Mouse (Mus musculus): ENCODE measurements at regions not wholly inside any gene's neighbourhood (a gene's known extent, or its start where the extent isn't known, plus 50 kb on each side); places are given as distances from the start of the nearest gene placed in this dataset.

GRCm38 (mm10) chr9:72166084-72166483, 54.4 kb upstream of the Tcf12 start:
- 65% methylated on average over 5 of the region's 5 CpGs for WGBS (ENCODE audit: insufficient replicate concordance)
- H3K9me3 ChIP-seq (replicated peaks) = no peaks in the 10 kb centered on the region
- no peak overlapping the region for H3K9ac ChIP-seq
- H3K27me3 ChIP-seq (replicated peaks) = no peaks in the 10 kb centered on the region
- no peak overlapping the region for H3K27ac ChIP-seq
- peaks cover 13% of the 10 kb centered on the region for H3K4me1 ChIP-seq
- H3K4me2 ChIP-seq = no peak overlapping the region
- no peak for ATAC-seq
- no peak overlapping the region for H3K4me3 ChIP-seq
- no peaks in the 10 kb centered on the region for H3K36me3 ChIP-seq

DNA sequence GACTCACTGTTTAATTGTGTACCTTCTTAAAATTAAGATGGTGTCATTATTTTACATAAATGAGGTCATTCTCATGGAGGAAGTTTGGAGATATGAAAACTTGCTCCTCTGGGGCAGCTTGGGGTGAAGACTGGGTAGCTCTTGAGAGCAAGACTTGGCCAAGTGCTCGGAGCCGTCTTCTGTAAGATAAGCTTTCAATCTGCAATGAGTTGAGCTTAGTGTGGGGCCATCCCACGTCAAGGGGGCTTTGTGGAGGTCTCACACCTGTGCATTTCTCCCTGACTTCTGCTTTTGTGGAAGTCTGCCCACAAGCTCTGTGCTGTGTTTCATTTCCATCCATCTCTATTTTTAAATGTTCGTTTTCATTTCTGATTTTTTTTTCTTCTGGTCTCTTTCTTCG, 54.9 kb upstream of the Tcf12 start:
- Histone ChIP-seq H3K9me3 (replicated peaks) (no peaks in the 10 kb centered on the region), H3K27me3 (replicated peaks) (no peaks in the 10 kb centered on the region), H3K4me3 (no peak overlapping the region), H3K27ac (no peak overlapping the region), H3K4me2 (no peak overlapping the region), H3K9ac (no peak overlapping the region), H3K36me3 (no peaks in the 10 kb centered on the region), H3K4me1 (peaks cover 13% of the 10 kb centered on the region)
- ATAC-seq = no peak
- 38% methylated on average over 5 of the region's 5 CpGs for WGBS (ENCODE audit: insufficient replicate concordance)

DNA sequence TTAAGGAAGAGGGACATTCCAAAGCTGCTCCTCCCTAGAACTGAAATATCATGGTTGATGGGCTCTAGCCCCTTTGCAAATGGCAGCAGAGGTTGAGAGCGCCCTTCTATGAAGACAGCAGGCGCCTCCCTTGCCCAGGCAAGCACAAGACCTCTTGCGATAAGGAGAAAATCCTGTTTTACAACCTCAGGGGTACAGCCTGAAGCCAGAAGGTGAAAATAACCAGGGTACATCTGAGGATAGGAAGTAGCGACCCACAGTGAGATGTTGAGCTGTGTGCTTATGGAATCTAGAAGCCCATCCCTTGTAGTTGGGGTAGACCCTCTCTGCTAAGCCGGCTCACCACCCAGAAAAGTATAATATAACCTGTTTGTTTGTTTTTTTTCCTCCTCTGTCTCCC, 57.6 kb upstream of the Tcf12 start:
- Histone ChIP-seq H3K27me3 (replicated peaks) (no peaks in the 10 kb centered on the region), H3K27ac (no peak overlapping the region), H3K9me3 (replicated peaks) (no peaks in the 10 kb centered on the region), H3K4me2 (peak overlapping the region; percentile 71), H3K4me3 (peak overlapping the region; percentile 49), H3K4me1 (peaks cover 13% of the 10 kb centered on the region), H3K36me3 (no peaks in the 10 kb centered on the region), H3K9ac (peak overlapping the region; percentile 60; the same call in 1 of the 2 replicates)
- WGBS (ENCODE audit: insufficient replicate concordance) = 60% methylated on average over 5 of the region's 5 CpGs
- ATAC-seq = no peak

DNA sequence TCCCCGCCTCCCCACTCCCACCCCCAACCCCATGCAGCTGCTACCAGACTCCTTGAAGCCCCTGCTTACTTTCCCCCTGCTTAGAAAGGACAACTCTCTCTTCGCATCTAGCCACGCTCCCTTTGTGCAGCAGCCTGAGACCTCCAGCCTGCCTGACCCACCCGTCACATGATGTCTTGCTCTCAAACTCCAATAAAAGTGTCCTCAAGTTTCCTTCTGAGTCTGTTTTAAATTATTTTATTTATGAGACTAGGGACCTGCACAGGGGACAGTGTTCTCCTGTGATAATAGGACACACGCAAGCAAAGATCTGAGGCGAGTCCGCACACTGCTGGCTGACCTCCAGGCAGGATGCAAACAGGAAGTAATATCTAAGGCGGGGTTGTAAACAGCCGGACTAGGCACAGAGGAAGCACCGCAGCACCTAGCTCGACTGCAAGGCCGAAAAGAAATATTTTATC, 58.1 kb upstream of the Tcf12 start:
- Histone ChIP-seq H3K4me3 (peak overlapping the region; percentile 49), H3K36me3 (no peaks in the 10 kb centered on the region), H3K9me3 (replicated peaks) (no peaks in the 10 kb centered on the region), H3K9ac (peak overlapping the region; percentile 60), H3K27ac (no peak overlapping the region), H3K4me1 (peaks cover 13% of the 10 kb centered on the region), H3K4me2 (peak overlapping the region; percentile 71), H3K27me3 (replicated peaks) (no peaks in the 10 kb centered on the region)
- WGBS (ENCODE audit: insufficient replicate concordance) = 6% methylated on average over 12 of the region's 12 CpGs
- peak; percentile 78 for ATAC-seq

DNA sequence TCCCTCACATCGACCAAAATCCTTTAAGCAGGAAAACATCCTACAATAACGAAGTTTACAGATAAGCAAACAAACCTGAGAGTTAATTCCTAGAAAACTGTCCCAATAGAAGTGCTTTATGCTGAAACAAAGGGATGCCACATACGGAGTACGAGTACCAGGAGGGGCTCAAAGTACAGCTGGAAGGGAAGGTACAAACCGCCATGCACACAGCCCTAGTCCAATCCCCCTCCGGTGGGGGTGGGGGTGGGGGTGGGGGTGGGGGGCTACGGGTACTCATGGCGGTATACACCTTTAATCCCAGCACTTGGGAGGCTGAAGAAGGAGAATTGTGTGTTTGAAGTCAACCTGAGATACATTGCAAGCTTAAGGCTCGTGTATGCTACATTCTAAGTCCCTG, 58.6 kb upstream of the Tcf12 start:
- Histone ChIP-seq H3K27me3 (replicated peaks) (no peaks in the 10 kb centered on the region), H3K4me1 (peaks cover 13% of the 10 kb centered on the region), H3K9me3 (replicated peaks) (no peaks in the 10 kb centered on the region), H3K27ac (no peak overlapping the region), H3K9ac (peak overlapping the region; percentile 60), H3K4me3 (peak overlapping the region; percentile 49), H3K4me2 (peak overlapping the region; percentile 71), H3K36me3 (no peaks in the 10 kb centered on the region)
- ATAC-seq = no peak
- 15% methylated on average over 9 of the region's 9 CpGs for WGBS (ENCODE audit: insufficient replicate concordance)

DNA sequence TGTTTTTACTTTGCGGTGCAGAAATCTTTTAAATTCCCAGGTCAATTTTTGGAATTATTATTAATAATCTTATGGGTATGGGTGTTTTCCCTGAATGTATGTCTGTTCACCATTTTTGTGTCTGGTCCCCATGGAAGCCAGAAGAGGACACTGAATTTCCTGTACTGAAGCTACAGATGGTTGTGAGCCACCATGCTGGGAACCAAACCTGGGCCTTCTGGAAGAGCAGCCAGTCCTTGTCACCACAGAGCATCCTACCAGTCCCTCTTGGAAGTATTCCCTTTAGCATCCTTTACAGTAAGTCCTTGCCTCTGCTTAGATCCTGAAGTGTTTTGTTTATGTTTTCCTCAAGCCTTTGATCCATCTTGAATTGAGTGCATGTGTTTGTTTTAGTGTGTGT, 60.7 kb upstream of the Tcf12 start:
- H3K4me1 ChIP-seq = peaks cover 13% of the 10 kb centered on the region
- no peak overlapping the region for H3K4me2 ChIP-seq
- H3K27ac ChIP-seq = no peak overlapping the region
- 90% methylated on average over 1 of the region's 1 CpGs for WGBS (ENCODE audit: insufficient replicate concordance)
- no peaks in the 10 kb centered on the region for H3K9me3 ChIP-seq (replicated peaks)
- H3K27me3 ChIP-seq (replicated peaks) = no peaks in the 10 kb centered on the region
- H3K4me3 ChIP-seq = no peak overlapping the region
- H3K36me3 ChIP-seq = no peaks in the 10 kb centered on the region
- ATAC-seq = no peak
- H3K9ac ChIP-seq = no peak overlapping the region

GRCm38 (mm10) chr9:72180972-72181371, 69.3 kb upstream of the Tcf12 start:
- H3K4me3 ChIP-seq = no peak overlapping the region
- no peaks in the 10 kb centered on the region for H3K36me3 ChIP-seq
- H3K9ac ChIP-seq = no peak overlapping the region
- no peaks in the 10 kb centered on the region for H3K4me1 ChIP-seq
- H3K4me2 ChIP-seq = no peak overlapping the region
- H3K27me3 ChIP-seq (replicated peaks) = no peaks in the 10 kb centered on the region
- ATAC-seq = no peak
- H3K27ac ChIP-seq = no peak overlapping the region
- WGBS (ENCODE audit: insufficient replicate concordance) = 65% methylated on average over 6 of the region's 6 CpGs
- H3K9me3 ChIP-seq (replicated peaks) = no peaks in the 10 kb centered on the region

GRCm38 (mm10) chr9:72183336-72183735, 71.7 kb upstream of the Tcf12 start:
- H3K4me1 ChIP-seq = no peaks in the 10 kb centered on the region
- no peak overlapping the region for H3K4me3 ChIP-seq
- H3K27me3 ChIP-seq (replicated peaks) = no peaks in the 10 kb centered on the region
- no peak overlapping the region for H3K27ac ChIP-seq
- no peak overlapping the region for H3K4me2 ChIP-seq
- no peak for ATAC-seq
- no peaks in the 10 kb centered on the region for H3K9me3 ChIP-seq (replicated peaks)
- H3K36me3 ChIP-seq = no peaks in the 10 kb centered on the region
- H3K9ac ChIP-seq = no peak overlapping the region
- WGBS (ENCODE audit: insufficient replicate concordance) = 77% methylated on average over 10 of the region's 10 CpGs

- Histone ChIP-seq H3K36me3 (no peaks in the 10 kb centered on the region), H3K27ac (no peak overlapping the region), H3K9me3 (replicated peaks) (no peaks in the 10 kb centered on the region), H3K4me1 (no peaks in the 10 kb centered on the region), H3K4me3 (no peak overlapping the region), H3K4me2 (no peak overlapping the region), H3K9ac (no peak overlapping the region), H3K27me3 (replicated peaks) (no peaks in the 10 kb centered on the region)
- 70% methylated on average over 10 of the region's 10 CpGs for WGBS (ENCODE audit: insufficient replicate concordance)
- ATAC-seq = no peak
Measured at GRCm38 (mm10) chr9:72183925-72184324, 72.3 kb upstream of the Tcf12 start.

DNA sequence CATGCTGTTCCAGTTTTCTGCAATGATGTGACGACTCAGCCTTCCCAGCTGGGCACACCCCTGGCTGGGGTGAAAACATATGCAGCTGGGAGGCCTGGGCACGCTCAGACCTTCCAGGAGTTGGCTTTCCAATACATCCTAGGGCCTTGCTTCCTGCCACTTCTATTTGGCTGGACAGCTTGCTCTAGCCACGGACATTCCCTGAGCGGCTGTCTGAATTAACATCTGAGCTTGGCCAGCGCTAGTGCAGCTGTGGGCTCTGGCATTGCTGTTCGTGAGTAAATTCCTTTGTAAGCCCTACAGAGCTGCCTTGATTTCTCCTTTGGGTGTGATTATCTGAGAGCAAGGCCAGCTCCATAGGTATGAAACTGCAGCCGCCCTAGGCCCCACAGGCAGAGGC, 78.2 kb upstream of the Tcf12 start:
- Histone ChIP-seq H3K4me1 (no peaks in the 10 kb centered on the region), H3K36me3 (no peaks in the 10 kb centered on the region), H3K9ac (no peak overlapping the region), H3K27me3 (replicated peaks) (no peaks in the 10 kb centered on the region), H3K27ac (no peak overlapping the region), H3K4me3 (no peak overlapping the region), H3K9me3 (replicated peaks) (no peaks in the 10 kb centered on the region), H3K4me2 (no peak overlapping the region)
- no peak for ATAC-seq
- 76% methylated on average over 7 of the region's 7 CpGs for WGBS (ENCODE audit: insufficient replicate concordance)

- H3K4me3 ChIP-seq = no peak overlapping the region
- 69% methylated on average over 4 of the region's 4 CpGs for WGBS (ENCODE audit: insufficient replicate concordance)
- H3K9ac ChIP-seq = no peak overlapping the region
- H3K9me3 ChIP-seq (replicated peaks) = no peaks in the 10 kb centered on the region
- ATAC-seq = no peak
- no peak overlapping the region for H3K4me2 ChIP-seq
- no peak overlapping the region for H3K27ac ChIP-seq
- no peaks in the 10 kb centered on the region for H3K36me3 ChIP-seq
- no peaks in the 10 kb centered on the region for H3K27me3 ChIP-seq (replicated peaks)
- H3K4me1 ChIP-seq = no peaks in the 10 kb centered on the region
Measured at GRCm38 (mm10) chr9:72190631-72191030, 79.0 kb upstream of the Tcf12 start.

GRCm38 (mm10) chr9:72191091-72191490, 79.4 kb upstream of the Tcf12 start:
- Histone ChIP-seq H3K4me1 (no peaks in the 10 kb centered on the region), H3K36me3 (no peaks in the 10 kb centered on the region), H3K4me2 (no peak overlapping the region), H3K27me3 (replicated peaks) (no peaks in the 10 kb centered on the region), H3K4me3 (no peak overlapping the region), H3K27ac (no peak overlapping the region), H3K9ac (no peak overlapping the region), H3K9me3 (replicated peaks) (no peaks in the 10 kb centered on the region)
- 76% methylated on average over 8 of the region's 8 CpGs for WGBS (ENCODE audit: insufficient replicate concordance)
- ATAC-seq = no peak
